Mouse (Mus musculus) G1E-ER4 (cell line): ENCODE measurements around the gene Nmd3. TPM values are rescaled to one million over a fixed set of nuclear protein-coding genes. Genes with fewer than 3 reads are reported as not detected.

ENCODE experiments used
- GATA1 ChIP-seq: IDR thresholded peaks from one replicate; pipeline ENCODE4 v1.8.0; 2012; ENCODE audit warnings: low read length, inconsistent platforms
- polyA plus RNA-seq: library from polyadenylated mRNA; stranded (reverse); fragments of >175 nt; gene quantifications from 2 replicates; pipeline ENCODE4 v1.2.3, GENCODE M21; 2012

Nmd3 gene
- polyA plus RNA-seq, result 90.7 and 102 TPM in 2 replicates

DNA sequence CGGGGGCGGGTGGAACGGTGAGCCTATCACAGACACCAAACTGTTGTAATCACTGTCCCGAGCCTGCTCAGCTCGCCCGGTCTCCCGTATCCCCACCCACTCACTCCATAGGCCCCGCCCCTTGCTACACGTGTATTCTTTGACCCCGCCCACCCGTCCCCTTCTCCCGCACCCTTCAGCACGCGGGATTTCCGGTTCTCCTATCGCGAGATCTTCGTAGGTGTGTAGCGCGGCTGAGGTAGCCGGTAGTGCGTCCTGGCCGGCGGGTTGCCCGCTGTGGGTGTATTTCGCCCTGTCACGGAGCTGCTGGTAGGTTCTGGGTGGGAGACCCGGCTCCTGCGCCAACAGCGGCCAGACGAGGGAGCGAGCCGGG is at the start of gene Nmd3:
TSS of gene Nmd3 (plus strand) at position 172 of the 373 bp plus-strand sequence.
- no peak for TF ChIP-seq GATA1

GRCm38 (mm10) chr3:69673351-69673750 is 48.4 kb upstream of the Nmd3 start:
- no peak for TF ChIP-seq GATA1

- no peak for TF ChIP-seq GATA1
Observed at GRCm38 (mm10) chr3:69674206-69674605, 47.6 kb upstream of the Nmd3 start.

- no peak for TF ChIP-seq GATA1
Observed at GRCm38 (mm10) chr3:69689791-69690190, 32.0 kb upstream of the Nmd3 start.

- TF ChIP-seq GATA1, result no peak
Observed at GRCm38 (mm10) chr3:69690939-69691338, 30.8 kb upstream of the Nmd3 start.

- TF ChIP-seq GATA1, result no peak
Observed at GRCm38 (mm10) chr3:69699851-69700500, 21.8 kb upstream of the Nmd3 start.

DNA sequence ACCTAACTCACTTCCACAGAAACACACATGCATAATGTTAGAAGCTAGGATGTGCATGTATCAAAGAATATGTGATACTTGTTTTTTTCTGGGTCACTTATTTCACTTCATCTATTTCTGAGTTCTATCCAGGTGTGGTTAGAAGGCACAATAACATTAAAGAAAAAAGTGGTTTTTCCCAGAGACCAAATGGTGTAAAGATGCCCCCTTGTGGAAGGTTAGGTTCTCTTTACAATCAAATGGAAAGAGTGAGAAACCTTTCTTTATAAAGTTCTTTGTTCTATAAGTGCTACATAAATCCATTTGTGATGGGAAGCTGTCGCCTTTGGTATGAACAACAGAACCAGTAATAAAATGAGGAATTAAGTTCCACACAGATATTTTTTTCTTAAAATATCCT is 19.9 kb upstream of the Nmd3 start:
- no peak for TF ChIP-seq GATA1

- TF ChIP-seq GATA1, result no peak
Observed at GRCm38 (mm10) chr3:69702421-69702820, 19.4 kb upstream of the Nmd3 start.

GRCm38 (mm10) chr3:69709043-69709929 is 12.5 kb upstream of the Nmd3 start:
- TF ChIP-seq GATA1, result no peak

- TF ChIP-seq GATA1, result no peak
Observed at GRCm38 (mm10) chr3:69711907-69712600, 9.7 kb upstream of the Nmd3 start.

- no peak for TF ChIP-seq GATA1
Observed at GRCm38 (mm10) chr3:69717476-69717875, 4.3 kb upstream of the Nmd3 start.

DNA sequence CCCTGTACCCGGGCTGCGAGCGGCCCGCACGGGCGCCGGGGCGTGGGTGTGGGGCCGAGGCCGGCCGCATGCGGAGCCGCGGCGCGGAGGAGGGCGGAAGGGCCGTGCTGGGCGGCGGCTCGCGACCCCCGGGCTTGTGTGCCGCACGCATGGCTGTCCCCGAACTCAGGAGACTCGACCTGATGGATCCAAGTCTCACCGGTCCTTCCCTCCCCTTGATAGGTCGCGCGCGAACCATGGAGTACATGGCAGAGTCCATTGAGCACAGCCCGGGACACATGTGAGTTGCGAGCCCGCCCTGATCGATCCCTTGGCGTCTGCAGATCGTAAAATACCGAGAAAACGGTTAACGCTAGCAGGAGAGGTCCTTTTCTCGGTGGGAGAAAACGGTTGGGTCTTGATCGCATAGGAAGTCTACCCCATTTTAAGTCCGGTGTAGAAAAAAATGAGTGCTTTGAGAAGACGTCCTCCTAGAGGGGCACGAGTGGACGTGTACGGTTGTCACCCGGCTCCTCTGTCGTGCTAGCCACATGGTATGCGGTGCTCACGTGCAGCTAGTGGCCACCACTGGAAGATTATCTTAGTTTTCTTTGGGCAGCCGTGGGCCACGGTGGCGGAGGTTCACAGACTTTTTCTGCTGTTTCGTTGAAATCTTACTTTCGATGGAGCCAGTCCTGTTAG is 542 bp downstream of the Nmd3 start:
- no peak for TF ChIP-seq GATA1

DNA sequence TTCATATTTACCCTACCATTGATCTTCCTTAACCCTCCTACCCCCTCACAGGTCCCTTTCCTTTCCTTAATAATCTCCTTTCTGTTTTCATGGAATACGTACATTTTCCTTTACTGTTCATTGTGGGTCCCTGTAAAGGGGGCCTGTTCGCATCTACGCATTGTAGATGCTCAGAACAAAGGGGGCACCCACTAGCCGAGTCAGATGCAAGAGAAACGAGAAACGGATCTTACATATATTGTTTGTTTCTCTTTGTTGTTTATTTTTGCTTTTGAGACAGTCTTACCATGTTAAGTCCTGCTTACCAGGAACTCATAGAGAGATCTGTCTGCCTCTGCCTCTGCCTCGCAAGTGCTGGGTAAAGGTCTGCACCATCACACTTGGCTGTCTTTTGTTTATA is 1.4 kb downstream of the Nmd3 start:
- no peak for TF ChIP-seq GATA1

DNA sequence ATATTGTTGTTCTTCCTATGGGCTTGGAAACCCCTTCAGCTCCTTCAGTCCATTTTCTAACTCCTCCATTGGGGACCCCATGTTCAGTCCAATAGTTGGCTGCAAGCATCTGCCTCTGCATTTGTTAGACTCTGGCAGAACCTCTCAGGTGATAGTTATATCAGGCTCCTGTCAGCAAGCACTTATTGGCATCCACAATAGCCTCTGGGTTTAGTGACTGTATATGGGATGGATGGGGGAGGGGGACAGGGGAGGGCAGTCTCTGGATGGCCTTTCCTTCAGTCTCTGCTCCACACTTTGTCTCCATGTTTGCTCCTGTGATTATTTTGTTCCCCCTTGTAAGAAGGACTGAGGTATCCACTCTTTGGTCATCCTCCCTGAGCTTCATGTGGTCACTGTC is 9.1 kb downstream of the Nmd3 start:
- TF ChIP-seq GATA1, result no peak

DNA sequence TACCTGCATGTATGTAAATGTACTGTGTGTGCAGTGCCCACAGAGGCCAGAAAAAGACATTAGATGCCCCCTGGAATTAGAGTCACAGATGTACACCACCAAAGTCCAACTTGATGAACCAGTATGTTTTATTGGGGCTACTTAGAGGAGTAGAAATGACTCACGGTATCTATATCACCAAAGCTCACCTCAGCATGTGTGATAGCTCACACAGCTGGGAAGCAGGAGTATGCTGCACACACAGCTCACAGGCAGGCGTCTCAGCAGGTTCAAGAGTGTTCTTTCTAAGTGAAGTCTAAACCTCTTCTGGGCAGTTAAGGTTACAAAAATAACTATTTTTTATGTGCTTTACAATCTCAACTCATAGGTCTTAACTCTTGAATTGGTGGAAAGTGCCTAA is 12.2 kb downstream of the Nmd3 start:
- no peak for TF ChIP-seq GATA1

GRCm38 (mm10) chr3:69755192-69755591 is 33.4 kb downstream of the Nmd3 start:
- TF ChIP-seq GATA1, result no peak
